Comparison of ENCODE assay signal across 27 mouse cellular contexts in genomic region chrX:134577896-134578295, GRCm38 (mm10).
"Had no signal": no experiment of that assay in that cellular context is flagged by ENCODE, and none has a peak within 500 bp of the region (broad histone marks: within the 10 kb centered on the region; RNA-seq: fewer than 3 reads in every experiment).

No protein-coding gene starts in this region.

- ATAC-seq: hindbrain, postnatal 0 days; intestine, embryonic 16.5 days; liver, embryonic 12.5 days had no signal

- H3K27ac ChIP-seq: gastrocnemius, adult 2 months; heart, adult 2 months; hindbrain, embryonic 10.5 days; hindbrain, embryonic 13.5 days; hindbrain, embryonic 15.5 days; hindbrain, postnatal 0 days; kidney, embryonic 15.5 days; kidney, postnatal 0 days; limb, embryonic 13.5 days; limb, embryonic 15.5 days; liver, embryonic 12.5 days; liver, embryonic 14.5 days had no signal

- H3K4me1 ChIP-seq: heart, embryonic 12.5 days; hindbrain, embryonic 10.5 days; hindbrain, embryonic 13.5 days; hindbrain, embryonic 15.5 days; kidney, embryonic 15.5 days; limb, embryonic 13.5 days; limb, embryonic 15.5 days had no signal

- H3K9me3 ChIP-seq: heart, embryonic 12.5 days; hindbrain, embryonic 10.5 days; hindbrain, embryonic 13.5 days; hindbrain, embryonic 15.5 days; kidney, embryonic 15.5 days; limb, embryonic 13.5 days; limb, embryonic 15.5 days; liver, embryonic 12.5 days had no signal

- H3K9ac ChIP-seq: heart, embryonic 12.5 days; hindbrain, embryonic 13.5 days; hindbrain, embryonic 15.5 days; kidney, embryonic 15.5 days; limb, embryonic 13.5 days; limb, embryonic 15.5 days; liver, embryonic 12.5 days; liver, embryonic 14.5 days had no signal

- H3K27me3 ChIP-seq: heart, embryonic 12.5 days; hindbrain, embryonic 13.5 days; hindbrain, embryonic 15.5 days; limb, embryonic 15.5 days; liver, embryonic 12.5 days had no signal

- DNase-seq: gastrocnemius, adult 2 months; gastrocnemius, postnatal 10 days; gastrocnemius, postnatal 25 days; heart, adult 11 months; heart, adult 2 months; heart, postnatal 10 days; heart, postnatal 4 days; kidney, adult 11 months; kidney, adult 2 months; kidney, adult 9 months; kidney, postnatal 14 days; kidney, postnatal 36 days; layer of hippocampus, adult 9-11 months; layer of hippocampus, postnatal 36 days; left cerebral cortex, postnatal 4 days had no signal

- H3K36me3 ChIP-seq: heart, embryonic 12.5 days; hindbrain, embryonic 10.5 days; hindbrain, embryonic 13.5 days; hindbrain, embryonic 15.5 days; kidney, embryonic 15.5 days; limb, embryonic 13.5 days; limb, embryonic 15.5 days; liver, embryonic 12.5 days had no signal

- H3K4me3 ChIP-seq: gastrocnemius, adult 2 months; heart, adult 2 months; heart, embryonic 12.5 days; hindbrain, embryonic 10.5 days; hindbrain, embryonic 13.5 days; hindbrain, embryonic 15.5 days; kidney, embryonic 15.5 days; limb, embryonic 13.5 days; limb, embryonic 15.5 days; liver, embryonic 12.5 days had no signal

- H3K4me2 ChIP-seq: heart, embryonic 12.5 days; hindbrain, embryonic 13.5 days; hindbrain, embryonic 15.5 days; kidney, embryonic 15.5 days; limb, embryonic 13.5 days; limb, embryonic 15.5 days; liver, embryonic 12.5 days had no signal
